Mouse (Mus musculus) NIH3T3 (cell line): ENCODE data around the gene Plekhg3.

Experiments used
- DNase-seq: peaks from one replicate; pipeline ENCODE4 v3.0.0-alpha.2; 2012; ENCODE audit warnings: low read depth

Gene Plekhg3

GRCm38 (mm10) chr12:76619847-76620246 is 89.2 kb downstream of the Plekhg3 start:
- DNase-seq, result no peak

GRCm38 (mm10) chr12:76623374-76623773 is 92.7 kb downstream of the Plekhg3 start:
- no peak for DNase-seq
